Mouse (Mus musculus): ENCODE measurements around the gene Nkapl.

- TF ChIP-seq POLR2A (IDR thresholded peaks at IDR 0.05; ENCODE audit: control insufficient read depth in 1 of 2, insufficient read depth in 1 of 2, low read depth in 1 of 2, low read length in 2 of 2, poor library complexity in 1 of 2) (no peak), EP300 (IDR thresholded peaks at IDR 0.05; ENCODE audit: low read depth in 1 of 2, low read length in 2 of 2) (no peak), CTCF (IDR thresholded peaks at IDR 0.05 in 2 of 3, conservative IDR thresholded peaks at IDR 0.05 in 1 of 3; ENCODE audit: control insufficient read depth in 1 of 3, insufficient read depth in 1 of 3, low read depth in 2 of 3, low read length in 3 of 3, poor library complexity in 1 of 3, severe bottlenecking in 1 of 3) (no peak), RCOR1 (IDR thresholded peaks at IDR 0.05; ENCODE audit: low read depth, low read length) (no peak), UBTF (IDR thresholded peaks at IDR 0.05; ENCODE audit: borderline replicate concordance, insufficient read depth, low read depth, low read length) (no peak), ELF1 (IDR thresholded peaks at IDR 0.05; ENCODE audit: low read depth, low read length) (no peak), POLR2AphosphoS2 (IDR thresholded peaks at IDR 0.05; ENCODE audit: low read length) (no peak), NRF1 (IDR thresholded peaks at IDR 0.05; ENCODE audit: insufficient read depth, low read depth, low read length, poor library complexity, severe bottlenecking) (no peak), GATA1 (IDR thresholded peaks at IDR 0.05; ENCODE audit: low read depth, low read length) (no peak), MAZ (IDR thresholded peaks at IDR 0.05; ENCODE audit: low read depth, low read length) (no peak), KAT2A (conservative IDR thresholded peaks at IDR 0.05; ENCODE audit: low read depth, low read length) (no peak), ZNF384 (IDR thresholded peaks at IDR 0.05; ENCODE audit: low read depth, low read length) (no peak), CHD1 (IDR thresholded peaks at IDR 0.05; ENCODE audit: low read depth, low read length) (no peak)
Observed at GRCm38 (mm10) chr13:21427631-21428030, 40.7 kb downstream of the Nkapl start.

Data from MEL (cell line).